ENCODE assay signal across 5 mouse cellular contexts in genomic region chr14:79854216-79854615, GRCm38 (mm10).
"Had no signal": no experiment of that assay in that cellular context is flagged by ENCODE, and none has a peak within 500 bp of the region (broad histone marks: within the 10 kb centered on the region; RNA-seq: fewer than 3 reads in every experiment).

No protein-coding gene starts in this region.

- DNase-seq: kidney, postnatal 36 days; liver; liver, embryonic 13.5 days; liver, postnatal 0 days; thymus, postnatal 4 days had no signal
